Mouse (Mus musculus) bone marrow, adult 2 months (tissue): Measurements from ENCODE around the gene Slc27a1.

ENCODE experiments used
- CTCF ChIP-seq: fragments of 200-500 bp; IDR thresholded peaks from 2 replicates; pipeline ENCODE4 v1.5.1; 2011; ENCODE audit warnings: low read length, control low read depth; ENCODE audit not compliant: control insufficient read depth, insufficient read depth
- POLR2A ChIP-seq: fragments of 200-500 bp; IDR thresholded peaks from 2 replicates; pipeline ENCODE4 v1.6.1; 2011; ENCODE audit warnings: low read depth, mild to moderate bottlenecking, control low read depth, low read length, borderline replicate concordance; ENCODE audit not compliant: control insufficient read depth

DNA sequence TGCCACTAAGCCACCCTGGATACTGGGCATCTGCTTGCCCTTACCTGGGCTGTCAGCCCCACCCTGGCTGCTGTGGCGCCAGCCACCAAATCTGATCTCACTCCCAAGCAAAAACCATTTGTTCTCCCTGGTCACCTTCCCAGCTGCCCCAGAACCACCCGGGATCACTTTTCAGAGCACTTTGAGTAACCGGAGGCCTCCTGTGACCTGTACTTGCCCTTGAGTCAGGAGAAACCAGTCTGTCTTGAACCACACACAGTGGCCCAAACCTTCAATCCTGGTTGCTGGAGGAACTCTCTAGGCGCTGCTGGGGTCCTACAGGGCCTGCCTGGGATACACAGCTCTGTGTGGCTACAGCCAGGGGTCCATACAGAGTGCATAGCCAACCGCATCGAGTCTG lies 15.9 kb upstream of the Slc27a1 start:
- TF ChIP-seq CTCF (no peak), POLR2A (no peak)
